Comparison of ENCODE assay signal across 34 mouse cellular contexts in the genomic region with DNA sequence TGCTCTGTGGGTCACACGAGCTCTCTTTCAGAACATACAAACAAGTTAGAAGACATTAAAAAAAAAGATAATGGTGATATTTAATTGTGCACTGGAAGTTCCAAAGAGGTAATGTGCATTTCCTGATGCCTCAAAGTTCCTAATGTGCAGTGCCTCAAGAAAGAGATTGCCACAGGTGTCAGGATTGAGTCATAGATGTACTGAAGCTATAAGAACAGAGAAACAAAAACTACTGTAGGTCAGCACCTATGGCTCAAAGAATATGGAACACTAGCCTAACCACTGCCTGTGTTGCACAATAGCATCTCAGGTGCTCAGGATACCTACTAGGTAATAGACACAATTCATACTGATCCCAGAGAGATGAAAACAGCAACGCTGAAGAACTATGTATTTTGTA. TPM values are rescaled to one million over a fixed set of nuclear protein-coding genes. Genes with fewer than 3 reads are reported as not detected.
"Had no signal": no experiment of that assay in that cellular context is flagged by ENCODE, and none has a peak within 500 bp of the region (broad histone marks: within the 10 kb centered on the region; RNA-seq: fewer than 3 reads in every experiment).

No protein-coding gene starts in this region.

- ATAC-seq: forebrain, embryonic 13.5 days; forebrain, embryonic 14.5 days; forebrain, embryonic 15.5 days; forebrain, embryonic 16.5 days; forebrain, postnatal 0 days had no signal

- H3K4me3 ChIP-seq: embryonic facial prominence, embryonic 10.5 days; embryonic facial prominence, embryonic 12.5 days; embryonic facial prominence, embryonic 13.5 days; embryonic facial prominence, embryonic 15.5 days; erythroblast, embryonic 14.5 days; forebrain, embryonic 10.5 days; forebrain, embryonic 12.5 days; forebrain, embryonic 13.5 days; forebrain, embryonic 15.5 days; gastrocnemius, adult 2 months; heart, adult 2 months had no signal

- H3K9ac ChIP-seq: embryonic facial prominence, embryonic 12.5 days; embryonic facial prominence, embryonic 13.5 days; embryonic facial prominence, embryonic 15.5 days; forebrain, embryonic 12.5 days; forebrain, embryonic 13.5 days; forebrain, embryonic 15.5 days; forebrain, postnatal 0 days had no signal

- DNase-seq: cerebellum, adult 2 months; cerebellum, adult 8-10 months; cerebellum, adult 9-10 months; cerebellum, adult 9-11 months; cerebellum, postnatal 10 days; cerebellum, postnatal 14 days; cerebellum, postnatal 25 days; cerebellum, postnatal 36 days; embryo, embryonic 11 days; forebrain, postnatal 0 days; gastrocnemius, adult 2 months; gastrocnemius, postnatal 10 days; gastrocnemius, postnatal 14 days; gastrocnemius, postnatal 25 days; gastrocnemius, postnatal 36 days; heart, adult 11 months; heart, adult 18-20 months; heart, adult 2 months had no signal

- H3K27ac ChIP-seq: embryonic facial prominence, embryonic 10.5 days; embryonic facial prominence, embryonic 12.5 days; embryonic facial prominence, embryonic 13.5 days; embryonic facial prominence, embryonic 15.5 days; forebrain, embryonic 10.5 days; forebrain, embryonic 12.5 days; forebrain, embryonic 13.5 days; forebrain, embryonic 15.5 days; gastrocnemius, adult 2 months; heart, adult 2 months had no signal

- H3K4me1 ChIP-seq: embryonic facial prominence, embryonic 10.5 days; embryonic facial prominence, embryonic 12.5 days; embryonic facial prominence, embryonic 13.5 days; embryonic facial prominence, embryonic 15.5 days; forebrain, embryonic 10.5 days; forebrain, embryonic 12.5 days; forebrain, embryonic 13.5 days; forebrain, embryonic 15.5 days had no signal

- H3K9me3 ChIP-seq: embryonic facial prominence, embryonic 10.5 days; embryonic facial prominence, embryonic 12.5 days; embryonic facial prominence, embryonic 13.5 days; embryonic facial prominence, embryonic 15.5 days; forebrain, embryonic 10.5 days; forebrain, embryonic 12.5 days; forebrain, embryonic 13.5 days; forebrain, embryonic 15.5 days had no signal

- H3K36me3 ChIP-seq: embryonic facial prominence, embryonic 10.5 days; embryonic facial prominence, embryonic 12.5 days; embryonic facial prominence, embryonic 13.5 days; embryonic facial prominence, embryonic 15.5 days; forebrain, embryonic 10.5 days; forebrain, embryonic 12.5 days; forebrain, embryonic 15.5 days had no signal

- H3K27me3 ChIP-seq: embryonic facial prominence, embryonic 12.5 days; embryonic facial prominence, embryonic 13.5 days; embryonic facial prominence, embryonic 15.5 days; forebrain, embryonic 12.5 days; forebrain, embryonic 13.5 days; forebrain, embryonic 15.5 days had no signal

- H3K4me2 ChIP-seq: embryonic facial prominence, embryonic 12.5 days; embryonic facial prominence, embryonic 13.5 days; embryonic facial prominence, embryonic 15.5 days; forebrain, embryonic 12.5 days; forebrain, embryonic 13.5 days; forebrain, embryonic 15.5 days had no signal

RNA-seq across cellular contexts. Expression of a gene that starts 36.3 kb away (rescaled TPM):
- polyA plus RNA-seq: cerebellum, adult 2 months; cortical plate, adult 2 months; embryonic facial prominence, embryonic 10.5 days; embryonic facial prominence, embryonic 11.5 days; embryonic facial prominence, embryonic 12.5 days; embryonic facial prominence, embryonic 13.5 days; embryonic facial prominence, embryonic 14.5 days; embryonic facial prominence, embryonic 15.5 days; erythroblast, embryonic 14.5 days; forebrain, embryonic 10.5 days; forebrain, embryonic 11.5 days; forebrain, embryonic 12.5 days; forebrain, embryonic 13.5 days; forebrain, embryonic 14.5 days; forebrain, embryonic 15.5 days; forebrain, embryonic 16.5 days; forebrain, postnatal 0 days; frontal cortex, adult 2 months; heart, adult 2 months had no signal

RNA-seq across cellular contexts. Expression of a gene that starts 54.0 kb away (rescaled TPM):
- polyA plus RNA-seq: erythroblast, embryonic 14.5 days had no signal
